Mouse (Mus musculus): ENCODE data around the gene Znhit2. TPM values are rescaled to one million over a fixed set of nuclear protein-coding genes. Genes with fewer than 3 reads are reported as not detected.

Gene Znhit2
- 23.9 and 24.9 TPM in 2 replicates for polyA plus RNA-seq (2016; fragmentation: Nextera tagmentation; extraction: Ambion mirVana)

DNA sequence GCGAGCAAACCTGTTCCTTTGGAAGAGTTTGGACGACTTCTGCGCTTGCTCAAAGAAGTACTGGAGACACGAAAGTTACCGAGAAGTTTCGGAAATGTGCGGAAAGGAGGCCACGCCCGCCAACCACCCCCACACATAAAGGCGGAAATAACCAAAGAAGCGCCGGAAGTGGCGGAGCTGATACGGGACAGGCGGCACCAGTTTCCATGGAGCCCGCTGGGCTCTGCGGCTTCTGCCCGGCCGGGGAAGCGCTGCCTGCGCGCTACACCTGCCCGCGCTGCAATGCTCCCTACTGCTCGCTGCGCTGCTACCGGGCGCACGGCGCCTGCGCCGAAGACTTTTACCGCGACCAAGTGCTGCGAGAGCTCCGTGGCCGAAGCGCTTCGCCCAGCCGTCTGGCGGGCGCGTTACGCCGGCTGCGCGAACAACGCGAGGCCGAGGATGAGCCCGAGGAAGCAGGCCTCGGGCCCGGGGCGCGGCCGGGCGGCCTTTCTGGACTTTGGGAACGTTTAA lies at the start of gene Znhit2:
TSS of gene Znhit2 (plus strand) at position 172 of the 513 bp plus-strand sequence.
- Histone ChIP-seq H3K9me3 (replicated peaks) (no peaks in the 10 kb centered on the region), H3K4me2 (peak within 1 kb of the TSS; percentile 97), H3K27me3 (replicated peaks) (no peaks in the 10 kb centered on the region), H3K4me3 (peak within 1 kb of the TSS; percentile 85), H3K27ac (ENCODE audit: poor library complexity, severe bottlenecking) (peak within 1 kb of the TSS; percentile 93), H3K9ac (peak within 1 kb of the TSS; percentile 94), H3K36me3 (peaks cover 19% of the 10 kb centered on the region), H3K4me1 (replicated peaks) (peaks cover 37% of the 10 kb centered on the region)
- peak; percentile 71 for ATAC-seq (ENCODE audit: insufficient number of reproducible peaks, low FRiP score)
- under 1% methylated on average over 58 of the region's 58 CpGs for WGBS

- Histone ChIP-seq H3K9me3 (replicated peaks) (no peaks in the 10 kb centered on the region), H3K4me3 (no peak overlapping the region), H3K4me2 (no peak overlapping the region), H3K4me1 (replicated peaks) (peaks cover 14% of the 10 kb centered on the region), H3K27me3 (replicated peaks) (peaks cover 8% of the 10 kb centered on the region; the same call in 1 of the 2 replicates), H3K27ac (ENCODE audit: poor library complexity, severe bottlenecking) (no peak overlapping the region), H3K36me3 (peaks cover 3% of the 10 kb centered on the region; the same call in 1 of the 2 replicates), H3K9ac (no peak overlapping the region)
- WGBS = 89% methylated on average over 10 of the region's 10 CpGs
- no peak for ATAC-seq (ENCODE audit: insufficient number of reproducible peaks, low FRiP score)
Observed at GRCm38 (mm10) chr19:6013691-6014090, 47.3 kb upstream of the Znhit2 start.

DNA sequence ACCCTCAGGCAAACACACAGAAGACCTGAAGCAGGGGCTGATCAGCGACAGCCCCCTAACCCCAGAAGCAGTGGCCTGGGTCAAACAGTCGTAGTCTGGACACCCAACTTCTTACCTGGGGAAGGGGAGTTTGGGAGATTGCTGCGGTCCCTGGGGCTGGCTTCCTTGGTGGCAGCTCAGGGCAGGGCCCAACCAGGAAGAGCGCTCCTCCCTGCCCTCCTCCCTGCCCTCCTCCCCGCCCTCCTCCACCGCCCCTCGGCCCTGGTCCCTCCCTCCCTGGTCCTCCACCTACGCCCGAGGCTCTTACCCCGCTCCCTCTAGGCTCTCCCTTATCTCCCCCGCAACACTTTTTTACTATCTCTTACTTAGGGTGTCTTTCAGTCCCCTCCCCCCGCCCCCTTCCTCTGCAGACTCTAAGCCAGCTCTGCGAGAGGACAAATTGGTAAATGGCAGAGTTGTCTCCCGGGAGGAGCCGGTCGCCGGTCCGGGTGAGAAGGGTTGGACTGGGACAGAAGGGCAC lies 45.9 kb upstream of the Znhit2 start:
- Histone ChIP-seq H3K27me3 (replicated peaks) (peaks cover 8% of the 10 kb centered on the region; the same call in 1 of the 2 replicates), H3K9ac (peak overlapping the region; percentile 76), H3K4me3 (peak overlapping the region; percentile 64), H3K4me2 (peak overlapping the region; percentile 83), H3K9me3 (replicated peaks) (no peaks in the 10 kb centered on the region), H3K4me1 (replicated peaks) (peaks cover 14% of the 10 kb centered on the region), H3K27ac (ENCODE audit: poor library complexity, severe bottlenecking) (peak overlapping the region; percentile 70), H3K36me3 (no peaks in the 10 kb centered on the region)
- ATAC-seq (ENCODE audit: insufficient number of reproducible peaks, low FRiP score) = peak; percentile 92
- 1% methylated on average over 17 of the region's 18 CpGs for WGBS

DNA sequence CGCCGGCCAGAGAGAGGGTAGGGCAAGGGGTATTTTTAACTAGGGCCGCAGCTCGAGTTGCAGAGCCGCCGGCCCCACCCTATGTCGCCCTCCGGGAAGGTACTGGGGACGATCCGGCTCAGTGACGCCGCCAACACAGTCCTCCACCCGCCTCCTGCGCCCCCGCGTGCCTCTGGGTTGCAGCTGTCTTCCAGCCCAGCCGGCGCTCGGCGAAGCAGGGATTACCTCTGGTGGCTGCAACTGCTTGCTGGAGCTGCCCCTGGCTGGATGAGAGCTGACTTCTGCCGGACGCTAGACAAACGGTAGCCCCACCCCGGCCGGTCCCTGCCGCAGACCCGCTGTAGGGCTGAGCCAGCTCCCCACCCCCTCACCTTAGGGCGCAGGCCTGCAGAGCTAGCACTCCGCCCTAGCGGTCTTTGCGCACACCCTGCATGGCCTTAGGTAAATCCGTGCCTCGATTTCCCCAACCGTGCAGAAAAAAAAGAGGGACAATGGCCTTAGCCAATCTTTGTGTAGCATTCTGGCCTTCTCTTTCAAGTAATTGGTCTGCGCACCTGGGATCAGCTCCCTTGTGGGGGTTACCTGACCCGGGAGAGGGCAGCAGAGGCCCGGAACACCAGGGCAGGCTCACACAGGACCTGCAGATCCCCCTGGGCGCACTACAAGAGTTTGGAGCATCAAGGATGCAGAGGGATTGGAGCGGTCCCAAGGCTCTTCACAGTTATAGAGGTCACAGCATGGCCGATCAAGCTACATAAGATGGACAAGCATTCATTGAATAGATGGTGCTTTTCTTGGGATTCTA lies 45.3 kb upstream of the Znhit2 start, which contains the start of gene Capn1:
TSS of gene Capn1 (minus strand) at position 387 of the 805 bp plus-strand sequence.
- peaks cover 14% of the 10 kb centered on the region for H3K4me1 ChIP-seq (replicated peaks)
- peak; percentile 75 for ATAC-seq (ENCODE audit: insufficient number of reproducible peaks, low FRiP score)
- peak within 1 kb of the TSS; percentile 83 for H3K4me2 ChIP-seq
- H3K9me3 ChIP-seq (replicated peaks) = no peaks in the 10 kb centered on the region
- H3K9ac ChIP-seq = peak within 1 kb of the TSS; percentile 76
- H3K4me3 ChIP-seq = peak within 1 kb of the TSS; percentile 64
- peaks cover 8% of the 10 kb centered on the region; the same call in 1 of the 2 replicates for H3K27me3 ChIP-seq (replicated peaks)
- peak within 1 kb of the TSS; percentile 70 for H3K27ac ChIP-seq (ENCODE audit: poor library complexity, severe bottlenecking)
- 2% methylated on average over 40 of the region's 40 CpGs for WGBS
- H3K36me3 ChIP-seq = no peaks in the 10 kb centered on the region

GRCm38 (mm10) chr19:6016532-6016931 lies 44.5 kb upstream of the Znhit2 start:
- no peak for ATAC-seq (ENCODE audit: insufficient number of reproducible peaks, low FRiP score)
- H3K9ac ChIP-seq = no peak overlapping the region
- no peaks in the 10 kb centered on the region for H3K9me3 ChIP-seq (replicated peaks)
- no peak overlapping the region for H3K27ac ChIP-seq (ENCODE audit: poor library complexity, severe bottlenecking)
- H3K4me2 ChIP-seq = peak overlapping the region; percentile 83
- no peak overlapping the region; the same call in 1 of the 2 replicates for H3K4me3 ChIP-seq
- H3K4me1 ChIP-seq (replicated peaks) = peaks cover 14% of the 10 kb centered on the region
- 42% methylated on average over 7 of the region's 7 CpGs for WGBS
- H3K27me3 ChIP-seq (replicated peaks) = peaks cover 8% of the 10 kb centered on the region; the same call in 1 of the 2 replicates
- H3K36me3 ChIP-seq = no peaks in the 10 kb centered on the region

DNA sequence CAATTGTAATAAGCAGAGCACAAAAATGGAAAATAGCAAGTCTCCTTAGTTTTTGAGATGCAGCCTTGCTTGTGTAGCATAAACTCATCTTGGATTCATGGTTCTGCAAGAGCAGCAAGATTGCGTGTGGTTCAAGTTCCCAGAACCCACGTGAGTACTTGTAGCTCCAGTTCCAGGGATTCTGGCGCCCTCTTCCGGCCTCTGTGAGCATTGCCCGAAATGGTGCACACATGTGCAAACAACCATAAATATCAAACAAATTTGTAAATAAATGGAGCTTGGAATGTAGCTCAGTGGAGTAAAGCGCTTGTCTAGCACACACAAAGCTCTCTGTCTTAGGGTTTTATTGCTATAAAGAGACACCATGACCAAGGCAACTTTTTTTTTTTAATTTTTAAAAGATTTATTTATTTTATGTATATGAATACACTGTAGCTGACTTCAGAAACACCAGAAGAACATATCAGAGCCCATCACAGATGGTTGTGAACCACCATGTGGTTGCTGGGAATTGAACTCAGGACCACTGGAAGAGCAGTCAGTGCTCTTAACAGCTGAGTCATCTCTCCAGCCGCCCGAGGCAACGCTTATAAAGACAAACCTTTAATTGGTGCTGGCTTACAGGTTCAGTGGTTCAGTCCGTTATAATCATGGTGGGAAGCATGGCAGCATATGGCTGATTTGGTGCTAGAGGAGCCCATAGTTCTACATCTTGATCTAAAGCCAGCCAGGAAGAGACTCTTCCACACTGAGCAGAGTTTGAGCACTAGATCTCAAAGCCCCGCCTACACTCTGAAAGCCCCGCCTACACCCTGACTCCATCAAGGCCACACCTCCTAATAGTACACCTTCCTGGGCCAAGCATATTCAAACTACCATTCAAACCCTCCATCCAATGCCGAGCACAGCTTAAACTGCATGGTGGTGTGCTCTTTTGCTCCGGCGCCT lies 42.6 kb upstream of the Znhit2 start:
- ATAC-seq (ENCODE audit: insufficient number of reproducible peaks, low FRiP score) = no peak
- no peaks in the 10 kb centered on the region for H3K36me3 ChIP-seq
- WGBS = 29% methylated on average over 15 of the region's 15 CpGs
- H3K4me3 ChIP-seq = no peak overlapping the region
- no peak overlapping the region for H3K9ac ChIP-seq
- no peak overlapping the region for H3K27ac ChIP-seq (ENCODE audit: poor library complexity, severe bottlenecking)
- H3K9me3 ChIP-seq (replicated peaks) = no peaks in the 10 kb centered on the region
- peaks cover 14% of the 10 kb centered on the region for H3K4me1 ChIP-seq (replicated peaks)
- peaks cover 6% of the 10 kb centered on the region; the same call in 1 of the 2 replicates for H3K27me3 ChIP-seq (replicated peaks)
- no peak overlapping the region for H3K4me2 ChIP-seq

- WGBS = 46% methylated on average over 3 of the region's 3 CpGs
- H3K9me3 ChIP-seq (replicated peaks) = no peaks in the 10 kb centered on the region
- no peaks in the 10 kb centered on the region for H3K36me3 ChIP-seq
- no peak for ATAC-seq (ENCODE audit: insufficient number of reproducible peaks, low FRiP score)
- H3K4me1 ChIP-seq (replicated peaks) = peaks cover 6% of the 10 kb centered on the region
- 0 out of 2 replicates have a peak, but pooled peaks cover 6% of the 10 kb centered on the region for H3K27me3 ChIP-seq (replicated peaks)
- no peak overlapping the region for H3K9ac ChIP-seq
- H3K4me3 ChIP-seq = no peak overlapping the region
- H3K27ac ChIP-seq (ENCODE audit: poor library complexity, severe bottlenecking) = no peak overlapping the region
- no peak overlapping the region for H3K4me2 ChIP-seq
Observed at GRCm38 (mm10) chr19:6020276-6020675, 40.7 kb upstream of the Znhit2 start.

GRCm38 (mm10) chr19:6023059-6023458 lies 37.9 kb upstream of the Znhit2 start:
- Histone ChIP-seq H3K4me2 (no peak overlapping the region), H3K4me1 (replicated peaks) (no peaks in the 10 kb centered on the region), H3K9ac (no peak overlapping the region), H3K9me3 (replicated peaks) (no peaks in the 10 kb centered on the region), H3K27me3 (replicated peaks) (0 out of 2 replicates have a peak, but pooled peaks cover 3% of the 10 kb centered on the region), H3K36me3 (no peaks in the 10 kb centered on the region), H3K27ac (ENCODE audit: poor library complexity, severe bottlenecking) (no peak overlapping the region), H3K4me3 (no peak overlapping the region)
- 57% methylated on average over 8 of the region's 8 CpGs for WGBS
- no peak for ATAC-seq (ENCODE audit: insufficient number of reproducible peaks, low FRiP score)

DNA sequence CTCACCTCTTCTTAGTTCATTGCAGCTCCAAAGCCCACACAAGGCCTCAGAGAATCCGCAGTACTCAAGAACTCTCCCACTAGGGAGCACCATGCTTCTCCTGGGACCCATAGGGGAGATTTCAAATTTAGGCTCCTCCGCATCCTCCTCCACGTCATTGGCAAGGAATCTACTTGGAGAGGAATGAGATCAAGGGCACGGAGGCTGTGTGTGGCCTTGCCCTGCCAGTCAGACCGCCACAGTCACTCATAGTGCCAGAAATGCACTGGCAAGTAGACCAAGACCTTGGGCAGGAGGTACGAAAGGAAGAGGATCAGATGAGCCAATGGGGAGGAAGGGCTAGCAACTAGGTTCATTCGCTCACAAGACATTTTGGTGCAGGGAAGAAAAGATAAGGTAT lies 37.1 kb upstream of the Znhit2 start:
- no peak overlapping the region for H3K27ac ChIP-seq (ENCODE audit: poor library complexity, severe bottlenecking)
- no peak for ATAC-seq (ENCODE audit: insufficient number of reproducible peaks, low FRiP score)
- WGBS = 77% methylated on average over 7 of the region's 7 CpGs

GRCm38 (mm10) chr19:6028991-6029390 lies 32.0 kb upstream of the Znhit2 start:
- Histone ChIP-seq H3K4me3 (no peak overlapping the region), H3K4me2 (no peak overlapping the region), H3K36me3 (no peaks in the 10 kb centered on the region), H3K9ac (no peak overlapping the region), H3K27ac (ENCODE audit: poor library complexity, severe bottlenecking) (no peak overlapping the region), H3K9me3 (replicated peaks) (no peaks in the 10 kb centered on the region), H3K27me3 (replicated peaks) (0 out of 2 replicates have a peak, but pooled peaks cover 1% of the 10 kb centered on the region), H3K4me1 (replicated peaks) (no peaks in the 10 kb centered on the region)
- no peak for ATAC-seq (ENCODE audit: insufficient number of reproducible peaks, low FRiP score)
- WGBS = 83% methylated on average over 6 of the region's 6 CpGs

More for the DNA sequence above, 37.1 kb upstream of the Znhit2 start:
- Histone ChIP-seq H3K27me3 (replicated peaks) (0 out of 2 replicates have a peak, but pooled peaks cover 3% of the 10 kb centered on the region), H3K9me3 (replicated peaks) (no peaks in the 10 kb centered on the region), H3K9ac (no peak overlapping the region), H3K4me1 (replicated peaks) (no peaks in the 10 kb centered on the region), H3K4me2 (no peak overlapping the region), H3K36me3 (no peaks in the 10 kb centered on the region), H3K4me3 (no peak overlapping the region)

Measured in heart, embryonic 12.5 days (tissue).